Mouse (Mus musculus): ENCODE data around the gene Anks1. TPM values are rescaled to one million over a fixed set of nuclear protein-coding genes. Genes with fewer than 3 reads are reported as not detected.
A peak's percentile ranks its signal among the peaks of the same experiment; 100 is the strongest.

The Anks1 gene
- polyA plus RNA-seq, 1 experiment, result 16.1 TPM

- no peaks in the 10 kb centered on the region for H3K27me3 ChIP-seq (ENCODE audit: control insufficient read depth, insufficient read depth, low read length)
- H3K36me3 ChIP-seq (ENCODE audit: control insufficient read depth, insufficient read depth, low read length), result no peaks in the 10 kb centered on the region
- H3K4me3 ChIP-seq (ENCODE audit: control insufficient read depth, low read depth, low read length), result no peak overlapping the region
- no peak overlapping the region for H3K27ac ChIP-seq (ENCODE audit: control insufficient read depth, insufficient read depth, low read depth, low read length)
- TF ChIP-seq POLR2A (IDR thresholded peaks at IDR 0.05; ENCODE audit: control insufficient read depth, low read depth, low read length) (no peak), CTCF (IDR thresholded peaks at IDR 0.05; ENCODE audit: control insufficient read depth, insufficient read depth, insufficient replicate concordance, low read depth, low read length) (no peak)
- peaks cover 7% of the 10 kb centered on the region for H3K4me1 ChIP-seq (ENCODE audit: control insufficient read depth, insufficient read depth, low read length)
These were observed 192.8 kb downstream of the Anks1 start for GRCm38 (mm10) chr17:28101902-28102319.

- H3K27me3 ChIP-seq (ENCODE audit: control insufficient read depth, insufficient read depth, low read length), result no peaks in the 10 kb centered on the region
- H3K36me3 ChIP-seq (ENCODE audit: control insufficient read depth, insufficient read depth, low read length), result no peaks in the 10 kb centered on the region
- H3K4me1 ChIP-seq (ENCODE audit: control insufficient read depth, insufficient read depth, low read length), result peaks cover 7% of the 10 kb centered on the region
- H3K27ac ChIP-seq (ENCODE audit: control insufficient read depth, insufficient read depth, low read depth, low read length), result no peak overlapping the region
- no peak for TF ChIP-seq POLR2A (IDR thresholded peaks at IDR 0.05; ENCODE audit: control insufficient read depth, low read depth, low read length)
- no peak for TF ChIP-seq CTCF (IDR thresholded peaks at IDR 0.05; ENCODE audit: control insufficient read depth, insufficient read depth, insufficient replicate concordance, low read depth, low read length)
- no peak overlapping the region for H3K4me3 ChIP-seq (ENCODE audit: control insufficient read depth, low read depth, low read length)
These were observed 195.3 kb downstream of the Anks1 start for GRCm38 (mm10) chr17:28104416-28104815.

- H3K36me3 ChIP-seq (ENCODE audit: control insufficient read depth, insufficient read depth, low read length), result no peaks in the 10 kb centered on the region
These were observed 197.2 kb downstream of the Anks1 start for GRCm38 (mm10) chr17:28106352-28106751.

GRCm38 (mm10) chr17:28107275-28107674, 198.2 kb downstream of the Anks1 start:
- H3K36me3 ChIP-seq (ENCODE audit: control insufficient read depth, insufficient read depth, low read length), result no peaks in the 10 kb centered on the region
- H3K4me3 ChIP-seq (ENCODE audit: control insufficient read depth, low read depth, low read length), result no peak overlapping the region
- no peaks in the 10 kb centered on the region for H3K27me3 ChIP-seq (ENCODE audit: control insufficient read depth, insufficient read depth, low read length)
- TF ChIP-seq CTCF (IDR thresholded peaks at IDR 0.05; ENCODE audit: control insufficient read depth, insufficient read depth, insufficient replicate concordance, low read depth, low read length) (no peak), POLR2A (IDR thresholded peaks at IDR 0.05; ENCODE audit: control insufficient read depth, low read depth, low read length) (no peak)
- H3K27ac ChIP-seq (ENCODE audit: control insufficient read depth, insufficient read depth, low read depth, low read length), result no peak overlapping the region
- H3K4me1 ChIP-seq (ENCODE audit: control insufficient read depth, insufficient read depth, low read length), result peaks cover 7% of the 10 kb centered on the region

More at GRCm38 (mm10) chr17:28106352-28106751, 197.2 kb downstream of the Anks1 start:
- H3K4me1 ChIP-seq (ENCODE audit: control insufficient read depth, insufficient read depth, low read length), result peaks cover 7% of the 10 kb centered on the region
- TF ChIP-seq CTCF (IDR thresholded peaks at IDR 0.05; ENCODE audit: control insufficient read depth, insufficient read depth, insufficient replicate concordance, low read depth, low read length), result peak; percentile 96
- TF ChIP-seq POLR2A (IDR thresholded peaks at IDR 0.05; ENCODE audit: control insufficient read depth, low read depth, low read length), result no peak
- H3K27ac ChIP-seq (ENCODE audit: control insufficient read depth, insufficient read depth, low read depth, low read length), result no peak overlapping the region
- H3K27me3 ChIP-seq (ENCODE audit: control insufficient read depth, insufficient read depth, low read length), result no peaks in the 10 kb centered on the region
- peak overlapping the region; percentile 19; the same call in 1 of the 2 replicates for H3K4me3 ChIP-seq (ENCODE audit: control insufficient read depth, low read depth, low read length)

DNA sequence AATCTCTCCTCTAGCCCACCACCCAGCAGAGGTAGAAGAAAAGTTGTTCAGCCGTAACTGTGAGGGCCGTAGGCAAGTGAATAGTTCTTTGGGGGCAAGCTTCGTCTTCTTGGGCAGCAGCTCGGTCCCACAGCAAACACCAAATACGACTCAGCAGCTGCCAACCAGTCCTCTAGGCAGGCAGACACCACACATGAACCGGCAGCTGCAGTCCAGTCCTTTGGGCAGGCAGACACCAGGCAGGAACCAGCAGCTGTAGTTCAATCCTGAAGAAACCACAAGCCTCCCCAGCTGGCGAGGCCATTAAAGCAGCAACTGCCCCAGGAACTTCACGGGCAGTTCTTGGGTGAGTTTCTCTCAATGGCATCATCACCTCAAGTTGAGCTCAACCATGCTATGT, 203.2 kb downstream of the Anks1 start:
- H3K36me3 ChIP-seq (ENCODE audit: control insufficient read depth, insufficient read depth, low read length), result no peaks in the 10 kb centered on the region
- no peak overlapping the region for H3K4me3 ChIP-seq (ENCODE audit: control insufficient read depth, low read depth, low read length)
- H3K4me1 ChIP-seq (ENCODE audit: control insufficient read depth, insufficient read depth, low read length), result no peaks in the 10 kb centered on the region
- TF ChIP-seq POLR2A (IDR thresholded peaks at IDR 0.05; ENCODE audit: control insufficient read depth, low read depth, low read length) (no peak), CTCF (IDR thresholded peaks at IDR 0.05; ENCODE audit: control insufficient read depth, insufficient read depth, insufficient replicate concordance, low read depth, low read length) (no peak)
- H3K27me3 ChIP-seq (ENCODE audit: control insufficient read depth, insufficient read depth, low read length), result no peaks in the 10 kb centered on the region
- H3K27ac ChIP-seq (ENCODE audit: control insufficient read depth, insufficient read depth, low read depth, low read length), result no peak overlapping the region

Other genes starting within 250 kb of the Anks1 start
- 4.8 and 4.9 TPM in 2 replicates for gene Spdef, start 180.4 kb upstream of the Anks1 start, polyA plus RNA-seq (2012; rRNA removed)
- gene D17Wsu92e, start 88.7 kb upstream of the Anks1 start, polyA plus RNA-seq (2012; rRNA removed), result 109 and 111 TPM in 2 replicates
- gene Snrpc, start 71.2 kb upstream of the Anks1 start, polyA plus RNA-seq (2012; rRNA removed), result 173 and 198 TPM in 2 replicates
- 16.7 and 17.0 TPM in 2 replicates for gene Uhrf1bp1, start 52.9 kb upstream of the Anks1 start, polyA plus RNA-seq (2012; rRNA removed)
- gene Taf11, start 538 bp downstream of the Anks1 start, polyA plus RNA-seq (2012; rRNA removed), result 30.4 and 32.6 TPM in 2 replicates
- gene Tcp11, start 171.3 kb downstream of the Anks1 start, polyA plus RNA-seq (2012; rRNA removed), result 4,001 and 4,433 TPM in 2 replicates
- 3.2 and 3.4 TPM in 2 replicates for gene Scube3, start 232.8 kb downstream of the Anks1 start, polyA plus RNA-seq (2012; rRNA removed)